Mouse (Mus musculus): ENCODE results near the gene Rtn4r.

Gene Rtn4r

GRCm38 (mm10) chr16:18156579-18157350, 29.3 kb downstream of the Rtn4r start:
- no peak for DNase-seq (ENCODE audit: low spot score)

DNA sequence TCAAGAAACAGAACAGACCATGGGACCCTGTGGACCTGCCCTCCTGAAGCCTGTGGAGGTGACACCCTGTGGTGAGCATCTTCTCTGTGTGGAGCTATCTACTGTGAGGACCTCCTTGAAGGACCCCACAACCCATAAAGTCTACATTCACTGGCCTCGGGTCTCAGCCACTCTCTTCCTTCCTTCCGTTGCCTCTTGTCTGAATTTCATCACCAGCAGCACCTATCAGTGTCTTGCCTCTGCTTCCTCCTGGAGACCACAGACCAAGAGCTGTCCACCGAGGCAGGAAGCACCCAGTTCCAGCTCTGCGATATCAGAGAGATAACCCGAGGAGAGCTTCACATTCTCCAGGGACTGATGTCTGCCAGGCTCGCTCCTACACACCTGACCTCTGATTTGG, 31.8 kb downstream of the Rtn4r start:
- DNase-seq (ENCODE audit: low spot score): no peak

DNA sequence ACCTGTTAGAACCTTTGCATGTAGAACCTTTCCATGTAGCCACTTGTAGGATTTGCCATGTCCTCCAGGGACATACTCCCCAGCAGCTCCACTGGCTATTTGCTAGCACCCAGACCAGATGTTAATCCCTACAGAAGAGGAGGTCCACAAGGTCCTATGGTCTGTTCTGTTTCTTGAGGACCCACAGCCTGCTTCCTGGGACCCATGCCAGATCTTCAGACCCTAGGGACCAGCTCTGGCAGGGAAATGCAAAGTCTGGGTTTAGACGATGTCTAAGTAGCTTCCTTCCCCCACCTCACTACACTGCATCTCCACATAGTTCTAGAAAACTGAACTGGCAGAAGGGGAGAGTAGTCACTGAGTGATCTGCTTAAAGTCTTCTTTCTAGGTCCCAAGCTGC, 32.3 kb downstream of the Rtn4r start:
- DNase-seq (ENCODE audit: low spot score): no peak

GRCm38 (mm10) chr16:18160514-18160913, 33.1 kb downstream of the Rtn4r start:
- no peak for DNase-seq (ENCODE audit: low spot score)

GRCm38 (mm10) chr16:18161190-18161589, 33.7 kb downstream of the Rtn4r start:
- DNase-seq (ENCODE audit: low spot score): no peak

DNA sequence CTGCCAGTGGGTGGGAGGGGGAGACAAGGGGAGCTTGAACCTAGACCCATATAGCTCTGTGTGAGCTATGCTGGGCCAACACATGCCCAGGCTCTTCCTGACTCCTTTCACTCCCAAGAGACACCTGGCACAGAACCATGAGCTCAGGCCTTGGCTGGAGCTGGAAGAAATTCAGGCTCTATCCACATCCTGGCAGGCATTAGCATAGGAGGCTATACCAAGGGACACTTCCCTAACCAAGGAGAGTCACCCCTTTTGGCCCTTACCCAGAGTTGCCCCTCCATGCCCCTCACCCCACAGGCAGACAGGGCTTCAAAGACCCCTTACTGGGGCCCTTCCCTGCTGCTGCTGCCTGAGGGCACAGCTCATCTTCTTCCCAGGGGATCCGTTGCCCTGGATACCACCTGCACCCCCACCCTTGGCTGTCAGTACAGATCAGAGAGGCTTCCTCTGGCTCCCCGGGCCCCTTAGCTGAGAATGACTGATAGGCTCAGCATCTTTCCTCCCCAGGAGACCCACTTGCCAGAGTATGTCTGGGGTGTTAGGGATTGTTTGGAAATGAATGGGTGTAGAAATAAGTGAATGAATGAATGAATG, 37.3 kb downstream of the Rtn4r start:
- DNase-seq (ENCODE audit: low spot score): no peak

- DNase-seq (ENCODE audit: low spot score): no peak
These were observed 39.3 kb downstream of the Rtn4r start for GRCm38 (mm10) chr16:18166613-18167190.

GRCm38 (mm10) chr16:18169156-18169555, 41.7 kb downstream of the Rtn4r start:
- DNase-seq (ENCODE audit: low spot score): no peak

- DNase-seq (ENCODE audit: low spot score): no peak
These were observed 42.3 kb downstream of the Rtn4r start for GRCm38 (mm10) chr16:18169776-18170175.

DNA sequence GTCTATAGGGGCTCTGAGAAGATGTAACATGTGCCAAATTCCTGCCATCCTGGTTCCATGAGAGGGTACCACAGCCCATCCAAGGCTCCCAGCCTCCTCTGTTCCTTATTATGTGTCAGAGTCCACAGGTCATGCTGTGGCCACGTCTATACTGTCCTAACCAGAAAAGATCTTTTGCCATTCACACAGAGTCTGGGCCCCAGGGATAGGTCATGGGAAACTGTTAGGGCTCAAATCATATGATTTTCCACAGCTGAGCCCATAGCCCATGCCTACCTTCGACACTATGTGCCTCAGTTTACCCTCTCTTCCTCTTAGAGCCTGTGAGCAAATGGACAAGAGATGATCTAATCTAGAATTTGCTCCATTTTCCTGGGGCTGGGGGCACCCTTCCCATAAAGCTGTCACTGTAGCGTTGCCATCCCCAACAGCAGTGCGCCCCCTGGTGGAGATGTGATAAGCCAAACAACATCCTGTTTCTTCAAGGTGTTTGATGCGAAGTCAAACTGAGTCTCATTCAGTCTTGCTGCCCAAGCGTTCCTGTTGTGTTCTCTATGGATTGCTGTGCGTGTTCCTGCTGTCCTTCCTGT, 44.9 kb downstream of the Rtn4r start:
- DNase-seq (ENCODE audit: low spot score): peak; percentile 90

DNA sequence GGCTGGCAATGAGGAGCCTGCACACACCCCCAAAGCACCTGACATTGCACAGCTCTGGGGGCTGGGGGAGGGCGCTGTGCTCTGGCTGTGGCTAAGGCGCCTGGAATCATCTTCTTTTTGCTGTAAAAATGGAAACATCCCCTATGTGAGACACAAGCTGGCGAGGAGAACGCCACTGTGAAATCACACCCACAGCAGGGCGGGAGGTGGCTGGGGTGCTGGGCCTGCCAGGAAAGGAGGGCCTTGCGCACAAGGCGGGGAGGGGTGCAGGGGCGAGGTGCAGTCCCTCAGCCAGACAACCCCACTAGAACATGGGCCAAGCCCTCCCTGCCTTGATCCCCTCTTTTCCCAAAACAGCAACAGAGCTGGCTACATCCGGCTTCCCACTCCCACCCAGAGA, 45.8 kb downstream of the Rtn4r start:
- no peak for DNase-seq (ENCODE audit: low spot score)

DNA sequence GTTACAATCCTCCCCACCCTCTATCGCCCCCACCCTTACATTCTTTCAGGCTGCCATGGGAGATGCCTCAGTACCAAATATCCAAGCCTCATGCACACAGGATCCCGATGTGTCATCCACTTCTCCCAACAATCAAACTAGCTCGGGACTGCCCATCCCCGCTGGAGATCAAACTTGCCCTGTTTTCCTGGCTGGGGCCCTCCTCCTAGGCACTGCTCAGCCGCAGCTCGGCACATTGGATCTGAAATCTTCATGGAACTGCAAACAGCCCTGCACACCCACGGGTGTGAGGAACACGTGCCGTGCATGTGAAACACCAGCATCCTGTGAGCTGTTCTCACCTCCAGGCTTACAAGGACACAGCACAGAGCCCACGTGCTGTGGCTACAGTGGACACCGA, 46.3 kb downstream of the Rtn4r start:
- DNase-seq (ENCODE audit: low spot score): no peak

GRCm38 (mm10) chr16:18175817-18176541, 48.5 kb downstream of the Rtn4r start:
- DNase-seq (ENCODE audit: low spot score): no peak

DNA sequence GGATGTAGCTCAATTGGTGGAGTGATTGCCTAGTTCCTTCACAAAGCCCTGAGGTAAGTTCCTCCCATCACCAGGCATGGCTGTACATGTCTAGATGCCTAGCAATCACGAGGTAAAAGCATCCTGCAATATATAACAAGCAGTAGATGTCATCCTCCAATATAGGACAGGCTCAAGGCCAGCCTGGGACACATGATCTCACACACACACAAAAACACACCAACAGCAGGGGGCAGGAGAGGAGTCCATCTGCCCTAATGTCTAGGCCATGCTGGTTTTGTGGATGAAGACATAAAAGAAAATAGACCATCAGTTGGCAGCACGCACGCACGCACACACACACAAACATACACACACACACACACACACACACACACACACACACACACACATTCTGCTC, 49.3 kb downstream of the Rtn4r start:
- DNase-seq (ENCODE audit: low spot score): no peak

GRCm38 (mm10) chr16:18179591-18179990, 52.1 kb downstream of the Rtn4r start:
- DNase-seq (ENCODE audit: low spot score): no peak

- no peak for DNase-seq (ENCODE audit: low spot score)
These were observed 54.0 kb downstream of the Rtn4r start for GRCm38 (mm10) chr16:18181398-18181797.

GRCm38 (mm10) chr16:18182766-18183165, 55.3 kb downstream of the Rtn4r start:
- no peak for DNase-seq (ENCODE audit: low spot score)

- no peak for DNase-seq (ENCODE audit: low spot score)
These were observed 58.4 kb downstream of the Rtn4r start for GRCm38 (mm10) chr16:18185715-18186449.

DNA sequence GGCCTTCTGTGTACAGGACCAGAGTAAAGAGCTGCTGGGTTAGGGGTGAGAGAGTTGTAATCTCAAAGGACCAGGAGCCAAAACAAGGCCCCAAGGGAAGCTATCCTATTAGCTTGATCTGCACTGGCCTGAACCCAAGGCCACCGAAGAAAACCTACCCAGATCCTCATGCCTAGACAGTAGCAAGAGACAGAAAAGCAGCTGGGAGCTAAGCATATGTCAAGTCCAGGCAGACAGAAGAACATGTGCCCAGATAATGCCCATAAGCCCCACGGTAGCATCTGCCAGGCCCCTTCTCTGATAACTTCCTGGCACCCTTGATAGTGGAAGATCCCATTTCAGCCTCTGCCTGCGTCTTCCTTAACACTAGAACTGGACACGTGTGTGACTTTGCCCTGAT, 59.4 kb downstream of the Rtn4r start:
- no peak for DNase-seq (ENCODE audit: low spot score)

DNA sequence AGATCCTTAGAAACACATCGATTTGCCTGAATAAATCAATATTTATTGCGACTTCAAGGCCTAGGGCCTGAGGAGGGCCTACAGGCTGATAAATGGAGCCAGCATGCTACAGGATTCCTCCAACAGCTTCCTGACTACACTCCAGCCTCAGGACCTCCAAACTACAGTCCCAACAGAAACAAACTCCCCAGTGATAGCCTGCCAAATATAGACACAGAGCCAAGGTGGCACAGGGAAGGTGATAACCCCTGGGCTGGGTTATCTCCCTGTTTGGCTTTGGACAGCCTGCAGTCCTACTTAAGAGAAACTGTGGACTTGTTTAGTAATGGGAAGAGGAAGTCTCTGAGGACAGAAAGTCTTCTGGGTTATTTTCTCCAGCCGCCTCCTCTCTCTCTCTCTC, 59.8 kb downstream of the Rtn4r start:
- no peak for DNase-seq (ENCODE audit: low spot score)

DNA sequence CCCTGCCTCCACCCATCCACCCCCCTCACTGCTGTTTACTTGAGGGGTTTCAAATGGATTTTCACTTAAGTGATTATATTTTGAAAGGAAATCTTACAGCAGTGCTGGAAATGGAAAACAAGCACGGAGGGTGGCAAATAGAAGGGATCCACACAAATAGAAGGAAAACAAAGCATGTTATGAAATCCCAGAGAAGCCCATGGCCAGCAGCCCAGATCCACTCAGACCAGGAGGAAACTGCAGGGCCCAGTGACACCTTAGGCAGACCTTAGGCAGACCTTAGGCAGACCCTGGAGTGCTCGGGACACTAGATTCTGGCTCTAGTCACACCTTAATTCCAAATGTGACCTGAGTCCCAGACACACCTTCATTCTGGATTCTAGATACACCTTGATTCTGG, 63.6 kb downstream of the Rtn4r start:
- DNase-seq (ENCODE audit: low spot score): no peak

Data from urinary bladder, postnatal 25 days (tissue).